Mouse (Mus musculus) layer of hippocampus, adult 18-20 months (tissue): ENCODE results near the gene Edrf1. TPM values are rescaled to one million over a fixed set of nuclear protein-coding genes. Genes with fewer than 3 reads are reported as not detected.

Experiments used
- DNase-seq, 2 experiments: peaks; one replicate each; pipeline ENCODE4 v3.0.0; 2022; ENCODE audit warnings: low spot score in 2 of 2
- long read RNA-seq: library from polyadenylated mRNA; stranded (forward); transcript quantifications from one replicate; pipeline ENCODE4 v2.0.0, GENCODE M21; 2021
- total RNA-seq, 2 experiments: library from RNA; stranded (reverse); gene quantifications; 2 replicates each; pipeline ENCODE4 v1.2.3; 2021

Gene Edrf1
- total RNA-seq, result 10 to 100 TPM; 27.9 to 28.9 TPM
- long read RNA-seq, full-length matches to known transcripts, result 27 of 39 reads
- long read RNA-seq, partial matches to known transcripts, result 5 of 39 reads
- long read RNA-seq, other reads (novel, unspliced or antisense), result 7 of 39 reads

DNA sequence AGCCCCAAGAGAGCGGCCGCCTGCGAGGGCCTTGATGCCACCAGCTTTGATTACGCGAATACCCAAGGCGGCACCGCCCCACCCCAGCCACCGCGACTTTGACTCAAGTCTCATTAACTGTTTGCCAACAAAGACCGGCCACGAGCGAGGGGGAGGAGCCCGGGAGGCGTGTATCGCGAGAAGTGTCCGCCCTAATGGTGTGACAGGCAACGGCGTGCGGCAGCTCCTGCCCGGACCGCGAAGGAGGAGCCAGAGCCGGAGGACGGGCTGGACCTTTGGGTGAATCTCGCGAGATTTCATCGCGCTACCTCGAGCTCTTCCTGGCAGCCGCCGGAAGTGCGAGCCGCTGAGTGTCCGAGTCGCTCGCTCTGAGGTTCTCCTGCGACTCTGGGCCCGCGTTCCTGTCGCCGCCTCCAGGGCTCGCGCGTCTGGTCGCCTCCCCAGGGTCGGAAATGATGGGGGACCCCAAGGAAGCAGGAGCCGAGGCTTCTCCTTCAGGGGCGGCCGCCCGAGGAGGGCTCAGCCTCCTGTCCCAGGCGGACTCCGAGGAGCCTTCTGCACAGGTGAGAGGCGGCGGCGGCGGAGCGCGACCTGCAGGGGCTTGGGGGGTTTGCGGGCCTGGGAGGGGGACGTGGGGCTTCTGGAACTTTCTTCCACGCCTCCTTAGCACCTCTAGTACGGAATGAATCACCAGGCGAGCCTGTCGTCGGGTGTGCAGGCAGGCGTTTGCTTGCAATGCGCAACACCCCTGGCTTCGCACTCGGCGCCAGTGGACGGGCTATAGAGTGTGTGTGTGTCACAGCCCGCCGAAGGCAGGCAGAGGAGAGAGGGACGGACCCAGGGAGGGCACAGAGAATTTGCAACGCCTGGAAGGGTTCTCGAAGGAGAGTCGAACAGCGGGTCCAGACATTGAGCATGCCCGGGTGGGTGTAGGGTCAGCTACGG, at the start of gene Edrf1:
Edrf1 (plus strand) TSS at position 183 of the 945 bp plus-strand sequence.
- peak; percentile 94 to 97 for DNase-seq

GRCm38 (mm10) chr7:133591750-133592149, 45.6 kb upstream of the Edrf1 start:
- DNase-seq, result no peak

DNA sequence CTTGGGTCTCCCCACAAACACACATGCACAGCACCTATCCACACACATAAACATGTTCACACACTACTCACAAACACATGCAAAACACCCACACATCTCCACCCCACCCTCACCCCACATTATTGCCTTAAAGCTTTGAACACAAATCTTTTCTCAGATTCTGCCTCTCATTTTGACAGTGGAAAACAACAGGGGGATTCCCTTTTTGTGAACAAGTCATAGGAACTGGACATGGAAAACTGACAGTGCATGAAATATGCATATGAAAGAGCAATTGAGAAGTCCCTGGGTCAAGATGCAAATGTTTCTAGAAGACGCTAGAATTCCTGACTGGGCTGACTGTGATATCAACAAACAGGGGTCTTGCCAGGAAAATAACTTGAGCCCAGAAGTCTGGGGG, 36.8 kb upstream of the Edrf1 start:
- no peak for DNase-seq

GRCm38 (mm10) chr7:133602058-133602457, 35.3 kb upstream of the Edrf1 start, which contains the start of gene Tex36:
Gene Tex36 (minus strand): TSS chr7:133602158.
- DNase-seq, result no peak

DNA sequence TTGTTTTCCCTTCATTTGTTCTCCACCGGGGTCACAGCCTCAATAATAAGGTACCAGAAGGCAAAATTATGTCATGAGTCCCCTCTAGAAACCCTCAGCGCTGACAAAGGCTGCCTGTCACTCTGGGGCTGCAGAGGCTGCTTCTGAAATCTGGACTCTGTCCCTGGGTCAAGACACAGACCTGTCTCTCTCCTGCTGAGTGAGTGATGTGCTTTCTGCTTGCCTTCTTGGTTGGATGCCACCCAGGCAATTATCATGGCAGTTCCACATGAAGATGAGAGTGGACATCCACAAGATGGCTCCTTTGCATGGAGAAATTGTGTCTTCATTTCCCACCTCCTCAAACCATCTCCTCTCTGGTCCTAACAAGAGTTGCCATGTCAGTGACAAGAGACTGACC, 34.2 kb upstream of the Edrf1 start:
- no peak for DNase-seq

GRCm38 (mm10) chr7:133604427-133605081, 32.8 kb upstream of the Edrf1 start:
- no peak for DNase-seq

DNA sequence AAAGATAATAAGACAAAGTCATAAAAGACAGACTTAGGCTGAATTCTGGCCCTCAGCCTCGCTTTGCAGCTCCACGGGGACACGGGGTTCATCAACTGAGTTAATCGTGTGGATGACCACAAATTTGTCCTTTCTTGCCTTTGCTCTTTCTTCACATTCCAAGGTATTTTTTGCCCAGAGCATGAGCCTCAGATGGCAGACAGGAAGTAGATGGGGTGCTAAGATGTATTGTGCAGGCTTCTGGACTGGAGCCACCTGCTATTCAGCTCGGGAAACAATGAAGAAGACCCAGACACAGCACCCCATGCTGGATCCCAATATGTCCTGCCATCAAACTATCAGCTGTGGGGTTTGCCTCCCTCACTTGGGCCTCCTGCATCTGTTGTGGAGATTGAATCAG, 30.0 kb upstream of the Edrf1 start:
- DNase-seq, result no peak

DNA sequence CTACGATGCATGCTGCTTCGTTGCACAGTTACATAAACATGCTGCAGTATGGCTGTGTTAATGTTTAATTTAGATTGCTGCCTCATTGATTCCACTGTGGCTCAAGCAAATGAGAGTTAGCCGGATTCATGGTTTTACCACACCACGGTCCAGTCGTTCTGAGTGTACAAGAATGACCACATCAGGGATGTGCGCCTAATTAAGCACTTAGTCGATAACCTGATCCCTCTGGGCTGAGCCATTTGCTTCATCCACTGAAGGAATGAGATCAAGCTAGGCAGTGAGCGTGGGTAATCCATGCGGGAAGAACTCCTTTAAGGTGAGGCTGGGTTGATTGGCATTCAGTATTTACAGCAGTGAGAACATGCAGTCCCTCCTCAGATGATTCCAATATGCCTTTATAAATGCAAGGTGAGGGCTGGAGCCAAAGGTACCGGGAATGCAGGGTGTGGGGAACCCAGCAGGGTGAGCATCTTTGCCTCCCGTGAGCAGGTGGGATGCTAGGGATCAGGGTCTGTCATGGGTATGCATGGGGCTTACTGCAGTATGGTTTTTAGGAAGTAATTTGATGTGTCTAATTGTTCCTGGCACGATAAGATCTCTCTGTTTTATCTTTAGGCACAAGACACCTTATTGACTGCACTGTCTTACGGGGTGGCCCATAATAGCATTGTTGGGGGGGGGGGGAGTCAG, 29.3 kb upstream of the Edrf1 start:
- no peak for DNase-seq

GRCm38 (mm10) chr7:133608631-133609340, 28.6 kb upstream of the Edrf1 start:
- peak in 1 of 2 experiments; percentile 30 for DNase-seq

GRCm38 (mm10) chr7:133609585-133609984, 27.8 kb upstream of the Edrf1 start:
- peak; percentile 52 to 70 for DNase-seq

- DNase-seq, result no peak
Observed at GRCm38 (mm10) chr7:133612981-133613380, 24.4 kb upstream of the Edrf1 start.

DNA sequence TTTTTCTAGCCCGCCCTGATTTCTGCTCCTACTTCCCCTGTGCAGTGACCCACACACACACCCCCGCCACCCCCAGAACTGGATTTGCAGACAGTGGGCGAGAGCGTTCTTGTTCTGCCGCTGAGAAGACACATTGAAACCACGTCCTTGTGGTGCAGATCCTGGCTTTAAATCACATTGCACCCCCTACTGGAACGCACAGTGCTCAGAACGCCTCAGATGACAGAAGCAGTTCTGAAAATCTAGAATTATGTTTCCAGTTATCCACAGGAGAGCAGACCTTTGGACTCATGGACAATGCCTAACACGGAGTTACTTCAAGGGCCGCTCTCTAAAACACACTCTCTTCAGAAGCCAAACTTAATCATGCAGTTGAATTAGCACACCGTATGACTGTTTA, 16.6 kb upstream of the Edrf1 start:
- peak in 1 of 2 experiments; percentile 66 for DNase-seq

DNA sequence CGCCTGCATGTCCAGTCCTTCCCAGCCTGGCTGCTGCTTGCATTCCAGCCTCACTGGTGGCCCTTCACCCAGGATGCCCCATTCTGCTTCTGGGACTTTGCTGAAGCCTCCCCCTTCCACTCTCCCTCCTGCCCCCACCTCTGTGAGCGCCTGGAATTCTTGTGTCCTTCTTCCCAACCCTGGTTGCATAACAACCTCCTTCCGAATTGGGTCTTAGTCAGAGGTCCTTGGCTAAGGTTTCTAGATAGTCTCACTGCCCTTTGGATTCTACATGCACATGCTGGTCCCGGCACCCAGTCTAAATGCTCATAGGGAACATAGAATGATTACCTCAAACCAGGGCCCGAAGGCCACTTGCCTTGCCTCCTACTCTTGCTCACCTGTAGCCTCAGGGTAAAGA, 14.1 kb upstream of the Edrf1 start:
- DNase-seq, result no peak

DNA sequence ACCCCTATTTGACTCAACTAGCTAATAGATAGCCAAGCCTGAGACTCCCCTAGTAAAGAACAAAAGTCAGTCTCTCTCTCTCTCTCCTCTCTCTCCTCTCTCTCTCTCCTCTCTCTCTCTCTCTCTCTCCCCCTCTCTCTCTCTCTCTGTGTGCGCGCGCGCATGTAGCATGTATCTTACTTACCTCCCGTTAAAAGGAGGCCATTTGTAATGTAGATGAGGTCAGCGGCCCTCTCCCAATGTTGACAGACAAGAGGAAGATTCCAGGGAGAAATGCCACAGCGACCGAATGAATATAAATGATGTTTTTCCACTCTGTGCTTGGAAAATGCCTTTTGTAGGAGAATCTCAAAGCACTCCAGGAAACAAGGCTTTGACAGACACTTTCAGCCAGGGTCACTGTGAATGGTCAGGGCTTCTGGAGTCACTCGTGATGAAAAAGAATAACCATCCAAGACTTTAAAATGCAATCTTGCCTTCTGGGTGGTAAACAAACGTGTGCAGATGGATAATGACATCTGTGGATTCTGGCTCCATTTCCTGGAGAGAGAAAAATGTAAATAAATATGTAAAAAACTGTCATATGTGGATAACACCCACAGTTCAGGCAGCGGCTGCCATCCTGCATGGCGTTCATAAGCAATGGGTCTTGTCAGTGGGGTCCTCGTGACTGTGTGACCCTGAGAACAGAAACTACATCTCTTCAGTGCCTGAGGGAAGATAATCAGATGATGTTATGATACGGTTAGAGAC, 10.0 kb upstream of the Edrf1 start:
- peak in 1 of 2 experiments; percentile 45 for DNase-seq

GRCm38 (mm10) chr7:133630821-133631220, 6.5 kb upstream of the Edrf1 start:
- DNase-seq, result no peak

DNA sequence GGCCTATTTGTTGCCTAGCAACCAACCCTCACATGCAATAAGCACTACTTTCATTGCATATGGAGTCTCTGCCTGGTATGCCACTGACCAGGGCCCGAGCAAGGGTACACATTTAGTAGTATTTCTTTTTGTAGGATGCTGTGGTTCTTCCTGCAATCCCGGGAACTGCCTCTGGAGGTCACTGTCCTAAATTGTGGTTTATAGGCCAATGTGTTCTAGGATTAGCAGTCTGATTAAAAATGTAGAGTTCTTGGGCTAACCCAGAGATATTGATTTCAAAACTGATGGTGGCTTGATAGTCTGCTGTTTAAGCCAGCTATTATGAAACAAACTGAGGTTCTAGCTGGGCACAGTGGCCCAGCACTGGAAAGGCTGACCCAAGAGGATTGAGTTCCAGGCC, 4.9 kb upstream of the Edrf1 start:
- peak in 1 of 2 experiments; percentile 80 for DNase-seq

DNA sequence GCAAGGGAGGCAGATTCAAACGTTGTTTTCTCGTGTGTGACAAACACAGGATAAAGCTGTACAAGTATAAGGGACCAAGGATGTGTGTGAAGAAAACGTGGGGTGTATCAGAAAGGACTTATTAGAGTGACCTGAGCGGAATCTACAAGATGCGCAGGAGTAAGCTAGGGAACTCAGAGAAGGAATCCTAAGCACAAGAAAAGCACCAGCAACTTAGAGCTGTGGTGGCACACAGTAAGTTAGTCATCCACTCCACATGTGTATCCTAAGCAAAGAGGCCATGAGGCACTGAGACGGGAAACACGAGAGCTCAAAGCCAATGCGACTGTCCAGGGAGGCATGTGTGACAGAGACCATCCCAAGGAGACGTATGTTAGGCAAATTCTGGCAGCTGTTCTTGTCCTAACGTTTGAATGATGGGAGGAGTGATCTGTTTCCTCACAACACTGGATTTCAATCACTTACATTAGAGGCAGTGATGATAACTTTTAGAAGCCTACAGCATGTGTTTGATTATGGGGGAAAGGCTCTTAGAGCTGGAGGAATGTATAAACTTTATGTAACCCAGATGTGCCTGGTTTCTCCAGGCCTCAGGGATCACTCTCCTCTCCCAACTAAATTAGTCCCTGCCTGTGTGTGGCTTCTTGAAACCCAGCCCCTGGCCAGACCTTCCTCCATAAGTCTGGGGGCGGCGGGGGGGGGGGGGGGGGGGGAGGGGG, 2.3 kb upstream of the Edrf1 start:
- DNase-seq, result no peak

GRCm38 (mm10) chr7:133636738-133637352, 498 bp upstream of the Edrf1 start:
- peak; percentile 85 to 95 for DNase-seq

- DNase-seq, result peak in 1 of 2 experiments; percentile 28
Observed at GRCm38 (mm10) chr7:133638306-133638705, 963 bp downstream of the Edrf1 start.
